Comparison of ENCODE assay signal across 20 mouse cellular contexts in the genomic region with DNA sequence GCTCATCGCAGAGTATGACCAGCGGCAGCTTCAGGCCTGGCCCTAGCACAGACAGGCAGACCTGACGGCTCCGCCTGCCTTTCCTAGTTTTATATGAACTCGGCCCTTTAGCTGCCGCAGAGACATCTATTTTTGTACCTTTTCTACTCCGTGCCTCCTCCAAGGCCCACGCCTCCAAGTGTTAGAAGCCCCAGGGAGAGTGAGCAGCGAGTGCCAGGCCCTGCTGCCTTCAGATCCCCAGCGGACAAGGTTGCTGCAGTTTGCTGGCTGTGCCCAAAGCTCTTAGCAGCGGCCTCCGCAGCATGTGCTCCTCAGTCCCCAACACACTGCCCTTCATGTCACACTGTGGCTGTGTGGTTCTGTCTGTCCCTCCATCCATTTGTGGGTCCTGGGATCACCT. TPM values are rescaled to one million over a fixed set of nuclear protein-coding genes. Genes with fewer than 3 reads are reported as not detected.
DNase-seq lines count a peak whose midpoint lies in the region; ATAC-seq lines count a peak whose summit lies in the region.
"Had no signal": no experiment of that assay in that cellular context is flagged by ENCODE, and none has a peak within 500 bp of the region (broad histone marks: within the 10 kb centered on the region; RNA-seq: fewer than 3 reads in every experiment).

No protein-coding gene starts in this region.

- H3K27me3 ChIP-seq in heart, embryonic 16.5 days (ENCODE audit: control insufficient read depth, insufficient read depth, low read length): no peaks in the 10 kb centered on the region
- no peaks in the 10 kb centered on the region for H3K27me3 ChIP-seq in megakaryocyte, embryonic 14.5 days (replicated peaks)
- H3K27me3 ChIP-seq: CH12.LX; stomach, embryonic 15.5 days had no signal

- H3K9ac ChIP-seq in heart, embryonic 16.5 days (ENCODE audit: low read length): no peak overlapping the region
- H3K9ac ChIP-seq: forebrain, embryonic 12.5 days; liver, embryonic 14.5 days; neural tube, embryonic 12.5 days; stomach, embryonic 15.5 days had no signal

- intact Hi-C loops in heart, postnatal 36 days (cut with DNase I): no loop called here

- H3K4me1 ChIP-seq in heart, embryonic 16.5 days (ENCODE audit: control insufficient read depth, insufficient read depth, low read length): peaks cover 20% of the 10 kb centered on the region
- H3K4me1 ChIP-seq in megakaryocyte, embryonic 14.5 days: peaks cover 69% of the 10 kb centered on the region

- H3K4me2 ChIP-seq in heart, embryonic 16.5 days (ENCODE audit: low read depth, low read length): no peak overlapping the region
- H3K4me2 ChIP-seq: forebrain, embryonic 12.5 days; neural tube, embryonic 12.5 days; stomach, embryonic 15.5 days had no signal

- WGBS in heart, embryonic 16.5 days: 63% methylated on average over 12 of the region's 12 CpGs

- H3K36me3 ChIP-seq in heart, embryonic 16.5 days (ENCODE audit: control insufficient read depth, insufficient read depth): peaks cover 21% of the 10 kb centered on the region
- peaks cover 84% of the 10 kb centered on the region for H3K36me3 ChIP-seq in megakaryocyte, embryonic 14.5 days (replicated peaks; ENCODE audit: low read length)

- H3K27ac ChIP-seq in heart, embryonic 16.5 days (ENCODE audit: low read length): peak overlapping the region; percentile 9; the same call in 1 of the 2 replicates
- H3K27ac ChIP-seq: forebrain, embryonic 12.5 days; liver, embryonic 14.5 days; neural tube, embryonic 12.5 days; stomach, embryonic 15.5 days had no signal

- ATAC-seq in frontal cortex, adult (ENCODE audit: low TSS enrichment): peak; percentile 48
- ATAC-seq in heart, embryonic 16.5 days (replicated peaks; ENCODE audit: extremely low read depth, insufficient read depth, low FRiP score): no peak
- ATAC-seq in megakaryocyte, adult 5-6 weeks (ENCODE audit: poor library complexity, severe bottlenecking): no peak

- DNase-seq in frontal cortex, postnatal 14 days (ENCODE audit: low spot score in 2 of 2): no peak
- DNase-seq in heart, postnatal 36 days: no peak
- DNase-seq in telencephalon, adult 2 months (ENCODE audit: low read depth, low spot score): peak; percentile 51
- DNase-seq: cerebellum, postnatal 10 days; embryo, embryonic 11 days; kidney, postnatal 4 days; lung, postnatal 10 days; spleen, adult 18-20 months; thymus, postnatal 36 days had no signal

- H3K9me3 ChIP-seq in heart, embryonic 16.5 days (replicated peaks; ENCODE audit: control insufficient read depth, low read length): no peaks in the 10 kb centered on the region
- no peaks in the 10 kb centered on the region for H3K9me3 ChIP-seq in megakaryocyte, embryonic 14.5 days
- H3K9me3 ChIP-seq: forebrain, embryonic 12.5 days; neural tube, embryonic 12.5 days; stomach, embryonic 15.5 days had no signal

- H3K4me3 ChIP-seq in heart, embryonic 16.5 days (ENCODE audit: low read length): no peak overlapping the region
- H3K4me3 ChIP-seq in megakaryocyte, embryonic 14.5 days (replicated peaks): peak overlapping the region; percentile 14
- H3K4me3 ChIP-seq: forebrain, embryonic 12.5 days; neural tube, embryonic 12.5 days; stomach, embryonic 15.5 days had no signal

RNA-seq across cellular contexts. Expression of gene Isyna1, which starts 2.6 kb away (rescaled TPM):
- 111 and 117 TPM in 2 replicates for polyA plus RNA-seq in heart, embryonic 16.5 days (2015; fragmentation: Nextera tagmentation; extraction: Ambion mirVana)
- 10 to 100 TPM; 22.2 to 25.8 TPM for total RNA-seq in heart, postnatal 36 days (2021)
- polyA plus RNA-seq in megakaryocyte, embryonic 14.5 days (2012; ENCODE audit: insufficient read depth, low replicate concordance): 165 and 201 TPM in 2 replicates
- total RNA-seq in megakaryocyte, adult 5-6 weeks (2015): 11.8 and 11.9 TPM in 2 replicates
- total RNA-seq in megakaryocyte, adult 5-6 weeks (2017): 13.9 and 15.7 TPM in 2 replicates

RNA-seq across cellular contexts. Expression of gene Ssbp4, which starts 17.1 kb away (rescaled TPM):
- polyA plus RNA-seq in heart, embryonic 16.5 days (2015; fragmentation: Nextera tagmentation; extraction: Ambion mirVana): 68.4 and 69.5 TPM in 2 replicates
- 10 to 100 TPM; 28.9 to 35.0 TPM for total RNA-seq in heart, postnatal 36 days (2021)
- 1,561 and 3,509 TPM in 2 replicates for polyA plus RNA-seq in megakaryocyte, embryonic 14.5 days (2012; ENCODE audit: insufficient read depth, low replicate concordance)
- total RNA-seq in megakaryocyte, adult 5-6 weeks (2015): 35.7 and 38.2 TPM in 2 replicates
- total RNA-seq in megakaryocyte, adult 5-6 weeks (2017): 61.3 and 76.1 TPM in 2 replicates

RNA-seq across cellular contexts. Expression of gene Lrrc25, which starts 24.4 kb away (rescaled TPM):
- 1.8 and 2.3 TPM in 2 replicates for polyA plus RNA-seq in heart, embryonic 16.5 days (2015; fragmentation: Nextera tagmentation; extraction: Ambion mirVana)
- 1 to 10 TPM; 1.9 to 3.0 TPM for total RNA-seq in heart, postnatal 36 days (2021)
- polyA plus RNA-seq in megakaryocyte, embryonic 14.5 days (2012; ENCODE audit: insufficient read depth, low replicate concordance): 19.0 and 34.7 TPM in 2 replicates
- total RNA-seq in megakaryocyte, adult 5-6 weeks (2015): 62.2 and 64.6 TPM in 2 replicates
- 29.3 and 33.8 TPM in 2 replicates for total RNA-seq in megakaryocyte, adult 5-6 weeks (2017)

RNA-seq across cellular contexts. Expression of gene Gdf15, which starts 40.7 kb away (rescaled TPM):
- polyA plus RNA-seq in heart, embryonic 16.5 days (2015; fragmentation: Nextera tagmentation; extraction: Ambion mirVana): 1.2 and 1.6 TPM in 2 replicates
- 1 to 10 TPM in 1 of 2 experiments, under 1 TPM in 1; 0.22 to 1.6 TPM for total RNA-seq in heart, postnatal 36 days (2021)
- 2.5 and 4.5 TPM in 2 replicates for polyA plus RNA-seq in megakaryocyte, embryonic 14.5 days (2012; ENCODE audit: insufficient read depth, low replicate concordance)
- total RNA-seq in megakaryocyte, adult 5-6 weeks (2015): not detected in 2 replicates
- not detected in 2 replicates for total RNA-seq in megakaryocyte, adult 5-6 weeks (2017)
- total RNA-seq: layer of hippocampus, postnatal 14 days had no signal
- polyA plus RNA-seq: forebrain, embryonic 12.5 days; hindbrain, embryonic 11.5 days; neural tube, embryonic 12.5 days had no signal

RNA-seq across cellular contexts. Expression of gene Ell, which starts 52.3 kb away (rescaled TPM):
- 14.0 and 15.4 TPM in 2 replicates for polyA plus RNA-seq in heart, embryonic 16.5 days (2015; fragmentation: Nextera tagmentation; extraction: Ambion mirVana)
- 10 to 100 TPM; 12.0 to 12.1 TPM for total RNA-seq in heart, postnatal 36 days (2021)
- 58.8 and 65.3 TPM in 2 replicates for polyA plus RNA-seq in megakaryocyte, embryonic 14.5 days (2012; ENCODE audit: insufficient read depth, low replicate concordance)
- total RNA-seq in megakaryocyte, adult 5-6 weeks (2015): 9.3 and 12.5 TPM in 2 replicates
- 11.1 and 11.9 TPM in 2 replicates for total RNA-seq in megakaryocyte, adult 5-6 weeks (2017)

Comparison
In these comparisons a context has a peak if more than half of its experiments do, and no peak if none do; other contexts are left out.
1. RNA of gene Lrrc25, which starts 24.4 kb away (total RNA-seq): 29.3 to 64.6 TPM in megakaryocyte, adult 5-6 weeks; 1.9 to 3.0 TPM in heart, postnatal 36 days; every median in the first group is over 4 times any median in the second.